Mouse (Mus musculus) myocyte (in vitro differentiated cells): ENCODE data around the gene Dennd1b.

Source experiments
- CEBPB ChIP-seq: IDR thresholded peaks from 2 replicates; pipeline ENCODE4 v1.6.1; 2011; ENCODE audit warnings: mild to moderate bottlenecking, moderate library complexity; ENCODE audit not compliant: poor library complexity, insufficient read depth, severe bottlenecking
- E2F4 ChIP-seq: IDR thresholded peaks from one replicate; pipeline ENCODE4 v1.6.1; 2011; ENCODE audit warnings: mild to moderate bottlenecking, control low read depth, moderate library complexity; ENCODE audit not compliant: insufficient read depth
- MAX ChIP-seq: IDR thresholded peaks from one replicate; pipeline ENCODE4 v1.6.1; 2011; ENCODE audit warnings: low read depth, mild to moderate bottlenecking, control low read depth
- MYOG ChIP-seq, 3 experiments: IDR thresholded peaks; one replicate each; pipeline ENCODE4 v1.6.1; 2011; ENCODE audit warnings: control low read depth in 2 of 3, low read depth in 2 of 3, mild to moderate bottlenecking in 2 of 3; ENCODE audit not compliant: insufficient read length in 2 of 3, control insufficient read depth in 1 of 3, insufficient read depth in 1 of 3
- POLR2A ChIP-seq: IDR thresholded peaks from one replicate; pipeline ENCODE4 v1.6.1; 2011; ENCODE audit warnings: low read depth, mild to moderate bottlenecking, control low read depth, moderate library complexity; ENCODE audit not compliant: insufficient read length
- POLR2AphosphoS2 ChIP-seq: IDR thresholded peaks from one replicate; pipeline ENCODE4 v1.6.1; 2011; ENCODE audit warnings: low read depth, control low read depth; ENCODE audit not compliant: insufficient read length
- REST ChIP-seq: IDR thresholded peaks from one replicate; pipeline ENCODE4 v1.6.1; 2011; ENCODE audit warnings: mild to moderate bottlenecking, control low read depth, moderate library complexity; ENCODE audit not compliant: insufficient read depth, insufficient read length
- SRF ChIP-seq: IDR thresholded peaks from one replicate; pipeline ENCODE4 v1.6.1; 2011; ENCODE audit warnings: low read depth; ENCODE audit not compliant: control insufficient read depth, insufficient read length
- TCF12 ChIP-seq: IDR thresholded peaks from one replicate; pipeline ENCODE4 v1.6.1; 2011; ENCODE audit warnings: mild to moderate bottlenecking, control low read depth; ENCODE audit not compliant: poor library complexity, insufficient read depth, severe bottlenecking
- TCF3 ChIP-seq: IDR thresholded peaks from one replicate; pipeline ENCODE4 v1.6.1; 2011; ENCODE audit warnings: low read depth, control low read depth; ENCODE audit not compliant: insufficient read length
- USF1 ChIP-seq: IDR thresholded peaks from one replicate; pipeline ENCODE4 v1.6.1; 2011; ENCODE audit warnings: low read depth, mild to moderate bottlenecking, control low read depth, moderate library complexity

DNA sequence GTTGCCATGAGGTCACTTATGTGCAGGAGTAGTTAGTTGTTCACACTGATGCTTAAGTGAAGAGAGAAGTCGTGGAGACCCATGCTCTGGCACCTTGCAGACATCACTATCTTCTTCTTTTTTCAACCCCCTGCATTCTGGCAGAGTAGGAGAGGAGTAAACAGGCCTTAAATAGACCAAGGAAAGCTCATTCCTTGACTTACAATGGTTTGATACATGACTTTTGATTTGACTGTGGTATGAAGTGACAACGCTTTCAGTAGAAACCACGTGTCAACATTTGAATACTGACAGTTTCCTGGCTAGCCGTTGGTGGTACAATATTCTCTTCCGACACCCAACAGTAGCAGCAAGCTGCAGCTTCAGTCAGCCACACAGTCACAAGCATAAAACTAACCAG lies 8.3 kb upstream of the Dennd1b start:
- no peak for TF ChIP-seq REST
- TF ChIP-seq MYOG (IDR thresholded peaks at IDR 0.05; ENCODE audit: control insufficient read depth in 1 of 3, insufficient read depth in 1 of 3, insufficient read length in 2 of 3, low read depth in 2 of 3) = no peak
- TF ChIP-seq POLR2A = no peak
- TF ChIP-seq USF1 = no peak
- no peak for TF ChIP-seq MAX
- no peak for TF ChIP-seq TCF3
- no peak for TF ChIP-seq POLR2AphosphoS2
- TF ChIP-seq SRF = no peak
- no peak for TF ChIP-seq TCF12
- TF ChIP-seq CEBPB = no peak
- TF ChIP-seq E2F4 = no peak
